Mouse (Mus musculus) cerebellum, adult 8-10 months (tissue): ENCODE measurements around the gene Prkaa2.

Source experiments
- DNase-seq: peaks from one replicate; pipeline ENCODE4 v3.0.0; 2022

The Prkaa2 gene

GRCm38 (mm10) chr4:105107943-105108640, 1.6 kb downstream of the Prkaa2 start:
- DNase-seq, result no peak

DNA sequence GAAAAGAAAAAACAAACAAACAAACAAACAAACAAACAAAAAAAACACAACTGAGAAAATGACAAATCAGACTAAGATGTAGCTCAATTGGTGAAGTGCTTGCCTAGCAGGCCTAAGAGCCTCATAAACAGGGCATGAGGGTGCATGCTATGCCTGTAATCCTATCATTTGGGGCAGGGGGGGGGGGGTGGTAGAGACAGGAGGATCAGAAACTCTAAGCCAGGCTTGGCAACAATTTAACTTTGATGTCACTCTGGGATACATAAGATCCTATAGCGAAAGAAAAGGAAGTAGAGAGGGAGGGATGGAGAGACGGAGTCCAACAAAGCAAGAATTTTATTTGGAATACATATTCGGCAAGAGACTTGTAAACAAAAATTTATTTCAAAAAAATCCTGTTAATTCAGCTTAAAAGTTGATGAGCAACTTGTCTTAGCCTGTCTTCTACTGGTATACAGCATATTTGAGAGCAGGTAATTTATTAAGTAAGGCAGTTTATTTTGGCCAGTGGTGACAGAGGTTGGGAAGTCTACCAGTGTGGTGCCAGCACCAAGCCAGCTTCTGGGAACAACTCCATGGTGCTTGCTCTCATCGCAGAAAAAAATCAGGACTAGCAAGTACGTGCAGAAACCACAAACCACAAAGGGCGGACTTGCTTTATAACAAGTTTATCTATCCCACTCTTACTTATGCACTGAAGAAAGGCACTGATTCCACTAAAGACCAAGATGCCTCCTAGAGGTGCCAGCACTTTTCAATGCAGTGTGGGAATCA, 5.4 kb downstream of the Prkaa2 start:
- no peak for DNase-seq

- no peak for DNase-seq
These were observed 8.4 kb downstream of the Prkaa2 start for GRCm38 (mm10) chr4:105101337-105101688.

DNA sequence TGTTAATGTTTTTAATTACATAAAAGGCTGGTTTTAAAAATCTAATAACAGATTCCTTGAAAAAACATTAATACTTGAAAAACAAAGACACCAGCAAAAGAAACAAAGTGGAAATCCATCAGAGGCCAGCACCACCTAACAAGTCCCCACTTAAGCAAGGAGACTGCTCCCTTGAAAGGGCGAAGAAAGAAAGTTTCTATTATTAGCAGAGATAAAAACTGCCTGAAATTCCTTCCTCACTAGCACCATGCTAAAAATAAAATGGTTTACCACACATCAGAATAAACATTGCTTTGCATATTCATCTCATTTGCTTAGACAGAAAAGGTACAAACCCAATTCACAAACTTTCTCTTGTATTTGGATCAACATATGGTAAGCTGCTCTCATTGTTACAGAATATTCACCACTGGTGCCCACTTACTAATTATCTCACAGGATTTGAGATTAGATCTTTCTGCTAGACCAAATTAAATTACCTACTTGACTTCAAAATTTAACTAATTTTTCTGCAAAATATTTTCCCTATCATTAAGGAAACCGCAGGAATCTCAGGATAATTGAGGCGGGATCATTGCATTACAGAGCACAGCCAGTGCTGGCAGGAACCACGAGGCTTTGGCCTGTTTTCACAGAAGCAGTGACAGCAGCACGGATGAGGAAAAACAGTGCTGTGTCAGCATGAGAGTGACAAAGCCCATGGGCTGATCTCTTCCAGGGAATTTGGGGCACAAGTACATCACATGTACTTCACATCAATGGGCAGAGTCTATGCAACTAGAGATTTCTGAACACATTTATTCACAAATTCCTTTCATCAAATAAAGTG, 9.0 kb downstream of the Prkaa2 start:
- peak; percentile 56 for DNase-seq

- DNase-seq, result no peak
These were observed 11.0 kb downstream of the Prkaa2 start for GRCm38 (mm10) chr4:105098660-105099059.

DNA sequence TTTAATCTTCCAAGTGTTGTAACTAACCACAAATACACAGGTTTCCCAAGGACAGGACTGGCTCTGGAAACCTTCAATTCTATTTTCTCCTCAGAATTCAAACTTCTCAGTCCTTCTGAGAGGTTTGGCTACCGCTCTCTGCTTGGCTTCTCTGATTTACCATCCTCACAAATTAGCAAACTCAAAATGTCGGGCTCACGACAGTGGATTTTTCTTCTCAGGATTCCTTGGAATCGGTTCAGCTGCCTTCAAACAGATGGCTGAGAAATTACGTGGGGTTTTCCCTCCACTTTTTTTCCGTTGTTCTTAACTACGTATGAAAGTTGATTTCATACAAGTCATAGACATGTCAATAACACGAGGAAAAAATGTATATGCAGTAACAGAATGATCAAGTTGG, 11.5 kb downstream of the Prkaa2 start:
- no peak for DNase-seq

DNA sequence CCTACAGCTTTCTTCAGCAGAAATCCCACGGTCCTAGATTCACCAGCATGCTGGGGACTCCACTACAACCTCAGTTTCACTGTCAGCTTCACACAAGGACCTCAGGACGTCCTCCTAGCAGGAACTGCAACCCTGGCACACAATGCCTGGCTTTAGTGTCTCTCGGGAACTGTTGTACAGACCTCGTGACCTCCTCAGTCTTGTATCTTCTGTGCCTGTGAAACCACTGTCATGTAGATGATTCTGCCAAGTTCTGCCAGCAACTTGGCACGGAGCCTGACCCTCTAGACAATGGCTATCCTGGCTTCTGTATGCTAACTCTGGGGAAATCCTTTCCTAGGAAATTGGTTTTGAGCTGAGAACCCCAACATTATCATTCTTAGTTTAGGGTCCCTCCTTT, 14.4 kb downstream of the Prkaa2 start:
- peak; percentile 71 for DNase-seq

DNA sequence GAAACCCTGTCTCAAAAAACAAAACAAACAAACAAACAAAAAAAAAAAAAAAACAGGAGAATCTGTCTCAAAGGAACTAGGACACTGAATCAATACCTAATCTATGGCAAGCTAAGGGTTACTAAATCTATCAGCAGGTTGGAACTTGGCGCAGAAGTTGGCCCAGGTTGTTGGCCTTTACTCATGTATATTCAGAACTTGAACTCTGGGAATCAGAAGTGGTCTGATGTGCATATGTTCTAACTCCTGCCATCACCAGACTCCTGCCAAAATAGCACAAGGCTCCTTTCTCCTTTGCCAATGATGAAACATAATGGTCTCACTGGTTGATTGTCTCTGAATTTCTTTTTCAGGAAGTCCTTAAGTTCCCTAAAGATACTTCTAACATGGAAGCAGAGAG, 15.7 kb downstream of the Prkaa2 start:
- no peak for DNase-seq

GRCm38 (mm10) chr4:105090417-105090816, 19.3 kb downstream of the Prkaa2 start:
- no peak for DNase-seq

GRCm38 (mm10) chr4:105089386-105089785, 20.3 kb downstream of the Prkaa2 start:
- DNase-seq, result no peak

GRCm38 (mm10) chr4:105088671-105089070, 21.0 kb downstream of the Prkaa2 start:
- DNase-seq, result no peak

- no peak for DNase-seq
These were observed 33.5 kb downstream of the Prkaa2 start for GRCm38 (mm10) chr4:105076152-105076551.

- no peak for DNase-seq
These were observed 37.8 kb downstream of the Prkaa2 start for GRCm38 (mm10) chr4:105071761-105072427.

- peak; percentile 88 for DNase-seq
These were observed 38.7 kb downstream of the Prkaa2 start for GRCm38 (mm10) chr4:105070982-105071381.

- DNase-seq, result no peak
These were observed 58.4 kb downstream of the Prkaa2 start for GRCm38 (mm10) chr4:105051291-105051690.

- DNase-seq, result no peak
These were observed 59.6 kb downstream of the Prkaa2 start for GRCm38 (mm10) chr4:105050041-105050440.

DNA sequence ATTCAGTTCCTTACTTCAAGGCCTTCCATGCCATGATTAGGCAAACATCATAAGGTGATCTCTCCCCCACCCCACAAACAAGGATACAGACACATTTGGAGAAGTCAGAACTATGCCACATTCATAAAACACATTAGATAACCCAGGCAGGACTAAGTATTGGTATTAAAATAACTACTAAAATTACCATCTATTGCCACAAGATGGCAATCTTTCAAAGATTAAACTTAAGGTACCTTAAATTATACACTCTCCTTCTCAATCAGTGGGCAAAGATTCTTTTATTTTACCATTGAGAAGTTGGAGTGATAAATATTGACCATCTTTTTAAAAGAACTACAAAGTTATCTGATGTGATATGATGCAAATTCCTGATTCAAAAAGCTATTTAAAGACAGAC, 75.4 kb downstream of the Prkaa2 start:
- no peak for DNase-seq

GRCm38 (mm10) chr4:105033153-105033552, 76.5 kb downstream of the Prkaa2 start:
- peak; percentile 11 for DNase-seq

GRCm38 (mm10) chr4:105031104-105031503, 78.6 kb downstream of the Prkaa2 start:
- no peak for DNase-seq

- no peak for DNase-seq
These were observed 82.4 kb downstream of the Prkaa2 start for GRCm38 (mm10) chr4:105027278-105027677.

DNA sequence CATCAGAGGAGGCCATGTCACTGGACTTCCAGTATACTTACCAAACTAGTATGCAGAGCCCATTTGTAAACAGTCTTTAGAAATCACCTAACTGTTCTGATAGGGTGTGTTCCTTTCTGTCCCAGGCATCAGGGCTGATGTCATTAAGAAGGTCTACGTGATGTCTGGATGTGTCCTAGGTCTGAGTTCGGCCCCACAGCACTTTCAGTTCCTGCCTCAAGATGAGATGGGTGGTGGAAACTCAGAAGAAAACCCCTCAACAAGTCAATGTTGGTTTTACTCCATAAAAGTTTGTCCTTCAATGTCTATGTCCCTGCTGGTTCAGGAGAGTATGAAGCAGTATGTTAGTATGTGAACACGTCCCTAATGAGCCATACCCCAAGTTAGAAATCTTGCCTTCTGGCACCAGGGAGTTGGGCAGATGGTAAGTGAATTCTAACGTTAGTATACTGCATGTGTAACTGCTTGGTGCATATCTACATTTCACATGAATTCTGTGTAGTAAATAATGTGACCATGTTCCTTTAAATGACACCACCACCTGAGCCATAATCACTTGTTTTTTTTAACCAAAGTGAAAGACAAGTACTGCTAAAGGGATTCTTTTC, 93.6 kb downstream of the Prkaa2 start:
- DNase-seq, result no peak

DNA sequence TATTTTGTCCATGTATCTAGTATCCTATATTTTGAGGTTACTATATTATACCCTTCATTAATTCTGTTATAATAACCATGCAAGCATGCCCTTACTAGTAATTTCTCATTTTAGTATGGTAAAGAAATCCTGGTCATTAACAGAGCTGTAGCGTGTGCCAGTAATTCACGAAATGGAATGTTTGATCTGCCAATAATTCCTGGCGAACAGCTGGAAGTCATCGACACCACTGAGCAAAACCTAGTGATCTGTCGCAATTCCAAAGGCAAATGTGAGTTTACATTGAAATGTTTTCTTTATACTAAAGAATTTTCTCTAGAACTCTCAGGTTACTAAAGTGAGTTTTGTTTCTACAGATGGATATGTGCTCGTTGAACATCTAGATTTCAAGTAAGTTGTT, 94.2 kb downstream of the Prkaa2 start:
- DNase-seq, result no peak

GRCm38 (mm10) chr4:105013718-105014117, 96.0 kb downstream of the Prkaa2 start:
- no peak for DNase-seq
